Mouse (Mus musculus) intestine, embryonic 14.5 days (tissue): ENCODE measurements around the gene Igsf8. TPM values are rescaled to one million over a fixed set of nuclear protein-coding genes. Genes with fewer than 3 reads are reported as not detected.
A peak's percentile ranks its signal among the peaks of the same experiment; 100 is the strongest.

Source experiments
- ATAC-seq: fragments of 200-750 bp; cut with Nextera tagmentation; replicated peaks from 2 replicates; pipeline ENCODE4 v1.8.0; 2017; ENCODE audit warnings: low read depth, moderate number of reproducible peaks, moderate TSS enrichment, moderate library complexity; ENCODE audit not compliant: low FRiP score, low TSS enrichment
- DNase-seq: peaks from one replicate; pipeline ENCODE4 v3.0.0-alpha.2; 2018; ENCODE audit warnings: low spot score
- H3K27ac ChIP-seq: fragments of 300-500 bp; sonication (generic); 2 replicates; pipeline ENCODE4 v1.5.1; 2014; ENCODE audit warnings: low read depth, mild to moderate bottlenecking, control low read depth
- H3K27me3 ChIP-seq: fragments of 300-500 bp; sonication (generic); replicated peaks from 2 replicates; pipeline ENCODE4 v1.6.1; 2014; ENCODE audit warnings: low read length, control low read depth; ENCODE audit not compliant: control insufficient read depth, insufficient read depth
- H3K36me3 ChIP-seq: fragments of 300-500 bp; sonication (generic); 2 replicates; pipeline ENCODE4 v1.6.1; 2014; ENCODE audit warnings: low read length, control low read depth; ENCODE audit not compliant: control insufficient read depth, insufficient read depth
- H3K4me1 ChIP-seq: fragments of 300-500 bp; sonication (generic); replicated peaks from 2 replicates; pipeline ENCODE4 v1.6.1; 2014; ENCODE audit warnings: low read length, control low read depth, mixed read lengths; ENCODE audit not compliant: control insufficient read depth, insufficient read depth
- H3K4me2 ChIP-seq: fragments of 300-500 bp; sonication (generic); 2 replicates; pipeline ENCODE4 v1.6.1; 2014; ENCODE audit warnings: low read length
- H3K4me3 ChIP-seq: fragments of 300-500 bp; sonication (generic); 2 replicates; pipeline ENCODE4 v1.5.1; 2014; ENCODE audit warnings: low read depth, low read length, control low read depth, mixed read lengths
- H3K9ac ChIP-seq: fragments of 300-500 bp; sonication (generic); 2 replicates; pipeline ENCODE4 v1.6.1; 2014; ENCODE audit warnings: mild to moderate bottlenecking, low read length
- H3K9me3 ChIP-seq: fragments of 300-500 bp; sonication (generic); 2 replicates; pipeline ENCODE4 v1.6.1; 2016; ENCODE audit warnings: low read length, control low read depth; ENCODE audit not compliant: control insufficient read depth
- WGBS: fragments of 180-500 bp; shearing (Covaris S2); extraction: QIAGEN DNeasy Blood & Tissue Kit; methylation state at CpG from one replicate; pipeline ENCODE4 v1.1.7; 2014; 5-methylcytosine and 5-hydroxymethylcytosine counted together
- polyA plus RNA-seq: library from polyadenylated mRNA; unstranded; fragments of >200 nt; fragmentation: Nextera tagmentation; extraction: Ambion mirVana; gene quantifications from 2 replicates; pipeline ENCODE4 v1.2.1, GENCODE M21; 2014

Igsf8 gene
- polyA plus RNA-seq, 1 experiment from 2014 or later: 48.5 TPM

GRCm38 (mm10) chr1:172347382-172347781, 85.9 kb downstream of the Igsf8 start:
- peaks cover 20% of the 10 kb centered on the region for H3K27me3 ChIP-seq
- no peak overlapping the region for H3K4me3 ChIP-seq
- no peak overlapping the region for H3K4me2 ChIP-seq
- DNase-seq (no peak), ATAC-seq (no peak)
- no peak overlapping the region for H3K9ac ChIP-seq
- no peak overlapping the region for H3K27ac ChIP-seq
- H3K36me3 ChIP-seq: no peaks in the 10 kb centered on the region
- 0 out of 2 replicates have a peak, but pooled peaks cover 3% of the 10 kb centered on the region for H3K4me1 ChIP-seq
- no peaks in the 10 kb centered on the region for H3K9me3 ChIP-seq
- WGBS: 83% methylated on average over 12 of the region's 12 CpGs

- no peak for DNase-seq
- WGBS: 73% methylated on average over 5 of the region's 5 CpGs
- H3K4me3 ChIP-seq: no peak overlapping the region
- H3K9ac ChIP-seq: no peak overlapping the region
- H3K4me1 ChIP-seq: 0 out of 2 replicates have a peak, but pooled peaks cover 3% of the 10 kb centered on the region
- no peaks in the 10 kb centered on the region for H3K36me3 ChIP-seq
- H3K9me3 ChIP-seq: no peaks in the 10 kb centered on the region
- H3K27ac ChIP-seq: no peak overlapping the region
- ATAC-seq: no peak
- no peak overlapping the region for H3K4me2 ChIP-seq
- H3K27me3 ChIP-seq: peaks cover 14% of the 10 kb centered on the region; the same call in 1 of the 2 replicates
These were observed 88.1 kb downstream of the Igsf8 start for GRCm38 (mm10) chr1:172349504-172349903.

- ATAC-seq (peak; percentile 75), DNase-seq (no peak)
- H3K9ac ChIP-seq: no peak overlapping the region
- H3K27me3 ChIP-seq: peaks cover 14% of the 10 kb centered on the region; the same call in 1 of the 2 replicates
- WGBS: 15% methylated on average over 19 of the region's 19 CpGs
- no peaks in the 10 kb centered on the region for H3K36me3 ChIP-seq
- H3K4me2 ChIP-seq: 0 out of 2 replicates have a peak overlapping the region, but pooled peaks have one; percentile 1
- H3K4me1 ChIP-seq: 0 out of 2 replicates have a peak, but pooled peaks cover 3% of the 10 kb centered on the region
- no peak overlapping the region for H3K4me3 ChIP-seq
- H3K9me3 ChIP-seq: no peaks in the 10 kb centered on the region
- H3K27ac ChIP-seq: no peak overlapping the region
These were observed 88.7 kb downstream of the Igsf8 start for GRCm38 (mm10) chr1:172349916-172350812.

- no peak overlapping the region for H3K4me3 ChIP-seq
- peaks cover 14% of the 10 kb centered on the region; the same call in 1 of the 2 replicates for H3K27me3 ChIP-seq
- DNase-seq (no peak), ATAC-seq (no peak)
- WGBS: 69% methylated on average over 6 of the region's 6 CpGs
- H3K4me2 ChIP-seq: no peak overlapping the region
- H3K9ac ChIP-seq: no peak overlapping the region
- 0 out of 2 replicates have a peak, but pooled peaks cover 3% of the 10 kb centered on the region for H3K4me1 ChIP-seq
- H3K27ac ChIP-seq: no peak overlapping the region
- no peaks in the 10 kb centered on the region for H3K36me3 ChIP-seq
- H3K9me3 ChIP-seq: no peaks in the 10 kb centered on the region
These were observed 90.6 kb downstream of the Igsf8 start for GRCm38 (mm10) chr1:172352001-172352400.

- no peak overlapping the region for H3K4me2 ChIP-seq
- DNase-seq: no peak
- H3K27ac ChIP-seq: no peak overlapping the region
- 81% methylated on average over 3 of the region's 3 CpGs for WGBS
- no peaks in the 10 kb centered on the region for H3K36me3 ChIP-seq
- no peaks in the 10 kb centered on the region for H3K9me3 ChIP-seq
- H3K9ac ChIP-seq: no peak overlapping the region
- ATAC-seq: no peak
- H3K4me1 ChIP-seq: 0 out of 2 replicates have a peak, but pooled peaks cover 3% of the 10 kb centered on the region
- peaks cover 14% of the 10 kb centered on the region; the same call in 1 of the 2 replicates for H3K27me3 ChIP-seq
- H3K4me3 ChIP-seq: no peak overlapping the region
These were observed 91.0 kb downstream of the Igsf8 start for GRCm38 (mm10) chr1:172352453-172352852.

- no peak overlapping the region for H3K27ac ChIP-seq
- DNase-seq: no peak
- 0 out of 2 replicates have a peak, but pooled peaks cover 2% of the 10 kb centered on the region for H3K4me1 ChIP-seq
- no peak overlapping the region for H3K4me3 ChIP-seq
- no peak overlapping the region for H3K9ac ChIP-seq
- H3K27me3 ChIP-seq: peaks cover 5% of the 10 kb centered on the region; the same call in 1 of the 2 replicates
- H3K9me3 ChIP-seq: no peaks in the 10 kb centered on the region
- no peaks in the 10 kb centered on the region for H3K36me3 ChIP-seq
- no peak for ATAC-seq
- WGBS: 44% methylated on average over 3 of the region's 3 CpGs
- no peak overlapping the region for H3K4me2 ChIP-seq
These were observed 93.9 kb downstream of the Igsf8 start for GRCm38 (mm10) chr1:172355336-172355735.

- 0% methylated on average over 1 of the region's 1 CpGs for WGBS
- Histone ChIP-seq H3K9me3 (no peaks in the 10 kb centered on the region), H3K9ac (no peak overlapping the region), H3K4me3 (no peak overlapping the region), H3K4me2 (no peak overlapping the region), H3K36me3 (no peaks in the 10 kb centered on the region), H3K27me3 (no peaks in the 10 kb centered on the region), H3K27ac (no peak overlapping the region), H3K4me1 (no peaks in the 10 kb centered on the region)
- ATAC-seq: no peak
- no peak for DNase-seq
These were observed 96.1 kb downstream of the Igsf8 start for GRCm38 (mm10) chr1:172357550-172357949.

GRCm38 (mm10) chr1:172358341-172358740, 96.9 kb downstream of the Igsf8 start:
- no peak for ATAC-seq
- H3K9ac ChIP-seq: no peak overlapping the region
- H3K27me3 ChIP-seq: 0 out of 2 replicates have a peak, but pooled peaks cover 3% of the 10 kb centered on the region
- WGBS: 83% methylated on average over 10 of the region's 10 CpGs
- no peaks in the 10 kb centered on the region for H3K9me3 ChIP-seq
- H3K4me1 ChIP-seq: no peaks in the 10 kb centered on the region
- DNase-seq: no peak
- no peak overlapping the region for H3K4me3 ChIP-seq
- no peak overlapping the region for H3K27ac ChIP-seq
- H3K36me3 ChIP-seq: no peaks in the 10 kb centered on the region
- no peak overlapping the region for H3K4me2 ChIP-seq
